Mouse (Mus musculus) small intestine, adult 2 months (tissue): ENCODE data around the gene Ccdc134. TPM values are rescaled to one million over a fixed set of nuclear protein-coding genes. Genes with fewer than 3 reads are reported as not detected.

Source experiments
- H3K27ac ChIP-seq: fragments of 200-500 bp; 2 replicates; pipeline ENCODE4 v1.5.1; 2012; ENCODE audit warnings: low read depth, low read length, control low read depth, inconsistent platforms; ENCODE audit not compliant: insufficient read depth
- H3K27me3 ChIP-seq: fragments of 200-500 bp; 2 replicates; pipeline ENCODE4 v1.6.1; 2012; ENCODE audit warnings: mild to moderate bottlenecking, moderate library complexity, low read length, inconsistent platforms; ENCODE audit not compliant: control insufficient read depth, insufficient read depth
- H3K36me3 ChIP-seq: fragments of 200-500 bp; 2 replicates; pipeline ENCODE4 v1.6.1; 2012; ENCODE audit warnings: mild to moderate bottlenecking, low read length, control low read depth, inconsistent platforms; ENCODE audit not compliant: control insufficient read depth, insufficient read depth
- H3K4me1 ChIP-seq: fragments of 200-500 bp; 2 replicates; pipeline ENCODE4 v1.6.1; 2012; ENCODE audit warnings: low read length, inconsistent platforms, mixed read lengths; ENCODE audit not compliant: control insufficient read depth, insufficient read depth, insufficient read length
- H3K4me3 ChIP-seq: fragments of 200-500 bp; 2 replicates; pipeline ENCODE4 v1.5.1; 2012; ENCODE audit warnings: low read depth, mild to moderate bottlenecking, control low read depth, inconsistent platforms, low read length, moderate library complexity
- CTCF ChIP-seq: fragments of 200-500 bp; IDR thresholded peaks from 2 replicates; pipeline ENCODE4 v1.5.1; 2012; ENCODE audit warnings: low read depth, mild to moderate bottlenecking, control low read depth, inconsistent platforms, low read length, moderate library complexity, mixed read lengths; ENCODE audit not compliant: insufficient replicate concordance, insufficient read length; ENCODE audit errors: extremely low read depth
- POLR2A ChIP-seq: fragments of 200-500 bp; IDR thresholded peaks from 2 replicates; pipeline ENCODE4 v1.6.1; 2012; ENCODE audit warnings: low read depth, mild to moderate bottlenecking, control low read depth, inconsistent platforms, low read length, moderate library complexity
- WGBS: fragments of 180-500 bp; shearing (Covaris S2); methylation state at CpG from one replicate; pipeline ENCODE4 v1.1.7; 2018; 5-methylcytosine and 5-hydroxymethylcytosine counted together
- polyA plus RNA-seq: library from polyadenylated mRNA; depleted of rRNA; stranded (reverse); fragments of >200 nt; gene quantifications from 2 replicates; pipeline ENCODE4 v1.2.3, GENCODE M21; 2012; rRNA removed

Ccdc134 gene
- 5.6 and 6.9 TPM in 2 replicates for polyA plus RNA-seq

DNA sequence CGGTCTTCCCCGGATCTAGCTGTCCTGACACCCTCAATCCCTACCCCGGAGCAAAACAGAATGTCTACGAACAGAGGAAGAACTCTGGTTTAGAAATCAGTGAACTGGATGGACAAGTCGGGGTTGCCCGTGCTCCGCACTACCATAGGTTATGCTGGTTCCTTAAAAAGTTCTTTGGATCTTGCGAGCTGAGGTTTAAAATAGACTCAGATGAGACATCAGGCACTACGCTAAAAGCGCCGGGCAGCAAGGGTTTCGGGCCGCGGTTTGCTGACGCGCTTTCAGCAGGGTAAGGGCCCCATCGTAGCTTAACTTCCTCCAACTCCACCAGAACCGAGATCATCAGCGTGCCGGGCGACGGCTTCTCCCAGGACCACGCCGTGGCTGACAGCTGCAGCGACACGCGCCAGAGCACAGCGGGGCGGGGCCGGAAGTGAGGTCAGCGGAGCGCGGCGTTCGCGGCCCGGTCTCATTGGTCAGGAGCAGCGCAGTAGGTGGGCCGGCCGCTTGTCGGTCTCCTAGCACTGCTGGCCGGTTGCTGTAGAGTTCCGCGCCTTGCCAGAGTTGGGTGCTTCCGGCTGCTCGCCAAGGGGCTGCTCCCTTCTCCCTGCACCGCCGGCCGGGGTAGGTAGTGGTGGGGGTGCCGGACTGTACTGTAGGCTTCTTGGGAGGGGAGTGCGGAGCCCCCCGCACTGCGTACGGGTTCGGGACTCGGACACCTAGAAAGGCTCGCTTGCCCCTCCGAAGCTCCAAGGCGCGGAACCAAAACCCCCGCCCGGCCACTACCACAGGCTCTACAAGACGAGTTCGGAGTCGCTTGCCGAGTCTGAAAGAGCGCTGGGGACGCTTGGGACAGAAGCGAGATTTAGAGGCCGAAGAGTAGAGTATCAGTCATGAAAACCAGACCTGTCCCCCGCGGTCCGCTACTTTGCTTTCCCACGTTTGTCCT is at the start of gene Ccdc134:
Gene Ccdc134, plus strand, starts transcription at position 497 of the 949 bp plus-strand sequence.
- under 1% methylated on average over 74 of the region's 74 CpGs for WGBS
- peak within 1 kb of the TSS; percentile 62 for H3K27ac ChIP-seq
- no peaks in the 10 kb centered on the region for H3K4me1 ChIP-seq
- no peak for TF ChIP-seq CTCF
- peak; percentile 74; the same call in 1 of the 2 replicates for TF ChIP-seq POLR2A
- H3K4me3 ChIP-seq = peak within 1 kb of the TSS; percentile 90
- no peaks in the 10 kb centered on the region for H3K27me3 ChIP-seq
- H3K36me3 ChIP-seq = peaks cover 10% of the 10 kb centered on the region; the same call in 1 of the 2 replicates

DNA sequence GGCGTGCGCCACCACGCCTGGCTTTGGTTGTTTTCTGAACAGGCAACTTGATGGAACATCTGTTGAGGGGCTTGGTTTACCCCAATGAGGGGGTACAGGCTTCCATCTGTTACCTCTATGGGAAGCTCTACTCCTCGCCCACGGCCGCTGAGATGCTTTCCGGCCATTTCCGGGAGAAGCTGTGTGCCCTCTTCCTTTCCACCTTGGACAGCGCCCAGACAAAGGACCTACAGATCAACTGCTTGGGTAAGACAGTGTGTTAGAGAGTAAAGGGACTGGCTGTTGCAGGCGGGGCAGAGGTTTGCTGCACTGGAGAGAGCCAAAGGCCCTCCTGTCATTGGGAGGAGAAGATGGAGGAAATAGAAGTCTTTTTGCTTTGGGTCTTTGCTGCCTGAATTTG is 47.8 kb upstream of the Ccdc134 start:
- Histone ChIP-seq H3K4me1 (no peaks in the 10 kb centered on the region), H3K4me3 (no peak overlapping the region), H3K36me3 (no peaks in the 10 kb centered on the region), H3K27me3 (no peaks in the 10 kb centered on the region; the same call in 1 of the 2 replicates), H3K27ac (no peak overlapping the region)
- TF ChIP-seq POLR2A (no peak), CTCF (no peak)
- WGBS = 45% methylated on average over 10 of the region's 10 CpGs

GRCm38 (mm10) chr15:82081161-82081560 is 46.6 kb upstream of the Ccdc134 start:
- Histone ChIP-seq H3K4me3 (no peak overlapping the region), H3K36me3 (no peaks in the 10 kb centered on the region), H3K27ac (no peak overlapping the region), H3K4me1 (no peaks in the 10 kb centered on the region), H3K27me3 (no peaks in the 10 kb centered on the region; the same call in none of the 2 replicates)
- TF ChIP-seq CTCF (peak; percentile 20; the same call in 1 of the 2 replicates), POLR2A (no peak)
- 30% methylated on average over 7 of the region's 7 CpGs for WGBS

DNA sequence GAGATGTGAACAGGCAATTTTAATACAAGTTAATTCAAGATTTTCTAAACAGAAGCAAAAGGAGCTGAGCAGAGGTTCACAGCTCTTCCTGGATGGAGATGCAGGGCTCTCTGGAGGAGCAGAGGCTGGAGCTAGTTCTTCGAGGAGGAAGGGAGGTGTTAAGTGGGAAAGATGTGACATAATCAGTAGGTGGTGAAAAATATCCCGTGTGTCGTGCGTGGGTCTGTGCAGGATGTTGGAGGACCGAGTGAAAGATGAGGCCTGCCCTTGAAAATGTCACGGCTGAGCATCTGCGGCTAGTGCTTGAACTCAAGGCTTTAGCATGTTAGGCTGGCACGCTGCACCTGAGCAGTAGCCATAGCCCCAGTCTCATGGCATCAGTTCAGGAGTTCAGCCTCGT is 42.1 kb upstream of the Ccdc134 start:
- 85% methylated on average over 9 of the region's 9 CpGs for WGBS
- H3K4me3 ChIP-seq = no peak overlapping the region
- no peak overlapping the region for H3K27ac ChIP-seq
- H3K4me1 ChIP-seq = no peaks in the 10 kb centered on the region
- H3K36me3 ChIP-seq = no peaks in the 10 kb centered on the region
- H3K27me3 ChIP-seq = peaks cover 3% of the 10 kb centered on the region; the same call in 1 of the 2 replicates
- TF ChIP-seq CTCF = no peak

DNA sequence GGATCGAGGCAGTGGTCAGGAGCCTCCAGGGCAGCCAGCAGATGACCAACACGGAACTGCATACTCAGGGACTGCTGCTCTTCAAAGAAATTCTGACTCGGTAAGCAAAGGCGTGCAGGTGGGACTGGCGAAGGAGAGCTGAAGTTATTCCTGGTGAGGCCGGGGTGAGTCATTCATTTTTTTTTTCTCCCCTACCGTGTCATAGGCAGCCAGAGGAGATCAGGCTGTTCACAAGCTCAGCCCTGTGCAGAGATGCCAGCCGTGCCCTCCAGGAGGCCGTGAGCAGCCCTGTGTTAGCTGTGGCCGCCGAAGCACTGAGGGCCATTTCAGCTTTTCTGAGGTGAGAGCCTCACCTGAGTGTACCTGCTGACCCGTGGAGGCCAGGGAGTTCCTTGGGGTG is 41.6 kb upstream of the Ccdc134 start:
- Histone ChIP-seq H3K36me3 (no peaks in the 10 kb centered on the region), H3K27me3 (peaks cover 3% of the 10 kb centered on the region; the same call in 1 of the 2 replicates), H3K4me1 (no peaks in the 10 kb centered on the region), H3K27ac (no peak overlapping the region), H3K4me3 (no peak overlapping the region)
- TF ChIP-seq POLR2A = no peak
- TF ChIP-seq CTCF = no peak
- 63% methylated on average over 12 of the region's 12 CpGs for WGBS

DNA sequence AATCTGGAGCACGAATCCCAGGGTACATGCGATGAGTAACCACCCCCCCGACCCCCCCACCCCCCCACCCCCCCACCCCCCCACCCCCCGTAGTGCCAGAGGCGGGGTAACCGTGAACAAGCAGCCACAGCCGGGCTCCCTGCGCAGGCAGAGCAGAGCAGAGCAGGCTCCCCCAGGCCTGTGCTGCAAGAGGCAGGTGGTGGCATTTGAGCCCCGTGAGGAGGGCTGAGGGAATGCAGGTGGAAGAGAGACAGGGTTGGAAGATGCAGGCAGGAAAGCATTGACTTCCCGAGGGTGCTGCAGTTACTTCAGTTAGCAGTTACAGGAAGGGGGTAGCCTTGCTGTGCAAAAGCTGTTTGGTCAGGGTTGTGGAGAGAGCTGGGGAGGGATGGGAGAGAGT is 40.5 kb upstream of the Ccdc134 start:
- Histone ChIP-seq H3K27ac (no peak overlapping the region), H3K36me3 (no peaks in the 10 kb centered on the region), H3K4me1 (no peaks in the 10 kb centered on the region), H3K4me3 (no peak overlapping the region), H3K27me3 (peaks cover 3% of the 10 kb centered on the region; the same call in 1 of the 2 replicates)
- 8% methylated on average over 10 of the region's 10 CpGs for WGBS
- TF ChIP-seq POLR2A (no peak), CTCF (no peak)

GRCm38 (mm10) chr15:82091061-82091460 is 36.7 kb upstream of the Ccdc134 start:
- TF ChIP-seq CTCF = no peak
- TF ChIP-seq POLR2A = no peak
- WGBS = 73% methylated on average over 7 of the region's 7 CpGs

More at GRCm38 (mm10) chr15:82091061-82091460, 36.7 kb upstream of the Ccdc134 start:
- H3K36me3 ChIP-seq = no peaks in the 10 kb centered on the region
- no peak overlapping the region for H3K4me3 ChIP-seq
- peaks cover 3% of the 10 kb centered on the region; the same call in 1 of the 2 replicates for H3K27me3 ChIP-seq
- H3K27ac ChIP-seq = no peak overlapping the region
- H3K4me1 ChIP-seq = no peaks in the 10 kb centered on the region
